Mouse (Mus musculus): ENCODE measurements around the gene Uqcr10. TPM values are rescaled to one million over a fixed set of nuclear protein-coding genes. Genes with fewer than 3 reads are reported as not detected.
A peak's percentile ranks its signal among the peaks of the same experiment; 100 is the strongest.
"Not testable (repeated sequence)": the region's sequence is repeated elsewhere in the genome, so short reads cannot be mapped to it uniquely, and the experiment has no call there.

The Uqcr10 gene
- polyA plus RNA-seq, 1 experiment from 2014 or later = 816 TPM

- H3K9me3 ChIP-seq (ENCODE audit: control insufficient read depth, low read length); H3K27me3 ChIP-seq (replicated peaks; ENCODE audit: control insufficient read depth, insufficient read depth, low read length); H3K4me3 ChIP-seq (ENCODE audit: low read depth, low read length); H3K27ac ChIP-seq (replicated peaks; ENCODE audit: low read depth, low read length); H3K9ac ChIP-seq (ENCODE audit: low read depth, low read length); H3K4me1 ChIP-seq (ENCODE audit: control insufficient read depth, insufficient read depth, low read length); H3K4me2 ChIP-seq (ENCODE audit: low read depth, low read length); DNase-seq (ENCODE audit: low spot score); H3K36me3 ChIP-seq (ENCODE audit: control insufficient read depth, insufficient read depth, low read length); ATAC-seq (ENCODE audit: low read depth): not testable (repeated sequence)
- 81% methylated on average over 4 of the region's 4 CpGs for WGBS
These were observed 6.0 kb upstream of the Uqcr10 start for GRCm38 (mm10) chr11:4710188-4710587.

GRCm38 (mm10) chr11:4705178-4705577 lies 1.0 kb upstream of the Uqcr10 start:
- Histone ChIP-seq H3K4me3 (ENCODE audit: low read depth, low read length) (peak overlapping the region; percentile 56), H3K4me1 (ENCODE audit: control insufficient read depth, insufficient read depth, low read length) (peaks cover 7% of the 10 kb centered on the region; the same call in 1 of the 2 replicates), H3K27ac (replicated peaks; ENCODE audit: low read depth, low read length) (no peak overlapping the region), H3K9ac (ENCODE audit: low read depth, low read length) (peak overlapping the region; percentile 71), H3K9me3 (ENCODE audit: control insufficient read depth, low read length) (no peaks in the 10 kb centered on the region), H3K36me3 (ENCODE audit: control insufficient read depth, insufficient read depth, low read length) (peaks cover 13% of the 10 kb centered on the region), H3K4me2 (ENCODE audit: low read depth, low read length) (peak overlapping the region; percentile 82), H3K27me3 (replicated peaks; ENCODE audit: control insufficient read depth, insufficient read depth, low read length) (no peaks in the 10 kb centered on the region)
- no peak for ATAC-seq (ENCODE audit: low read depth)
- 6% methylated on average over 4 of the region's 4 CpGs for WGBS
- DNase-seq (ENCODE audit: low spot score) = no peak

GRCm38 (mm10) chr11:4703688-4704071 lies 462 bp downstream of the Uqcr10 start:
- 7% methylated on average over 12 of the region's 12 CpGs for WGBS
- peaks cover 13% of the 10 kb centered on the region for H3K36me3 ChIP-seq (ENCODE audit: control insufficient read depth, insufficient read depth, low read length)
- peaks cover 7% of the 10 kb centered on the region; the same call in 1 of the 2 replicates for H3K4me1 ChIP-seq (ENCODE audit: control insufficient read depth, insufficient read depth, low read length)
- ATAC-seq (ENCODE audit: low read depth) = 0 out of 2 replicates have a peak, but pooled peaks have one; percentile 0
- peak overlapping the region; percentile 82 for H3K4me2 ChIP-seq (ENCODE audit: low read depth, low read length)
- H3K27ac ChIP-seq (replicated peaks; ENCODE audit: low read depth, low read length) = no peak overlapping the region
- no peaks in the 10 kb centered on the region for H3K27me3 ChIP-seq (replicated peaks; ENCODE audit: control insufficient read depth, insufficient read depth, low read length)
- H3K4me3 ChIP-seq (ENCODE audit: low read depth, low read length) = peak overlapping the region; percentile 56
- DNase-seq (ENCODE audit: low spot score) = no peak
- no peaks in the 10 kb centered on the region for H3K9me3 ChIP-seq (ENCODE audit: control insufficient read depth, low read length)
- peak overlapping the region; percentile 71 for H3K9ac ChIP-seq (ENCODE audit: low read depth, low read length)

GRCm38 (mm10) chr11:4700726-4701125 lies 3.4 kb downstream of the Uqcr10 start:
- Histone ChIP-seq H3K27ac (replicated peaks; ENCODE audit: low read depth, low read length) (no peak overlapping the region), H3K4me1 (ENCODE audit: control insufficient read depth, insufficient read depth, low read length) (peaks cover 7% of the 10 kb centered on the region; the same call in 1 of the 2 replicates), H3K4me3 (ENCODE audit: low read depth, low read length) (no peak overlapping the region), H3K27me3 (replicated peaks; ENCODE audit: control insufficient read depth, insufficient read depth, low read length) (no peaks in the 10 kb centered on the region), H3K36me3 (ENCODE audit: control insufficient read depth, insufficient read depth, low read length) (peaks cover 13% of the 10 kb centered on the region), H3K4me2 (ENCODE audit: low read depth, low read length) (no peak overlapping the region), H3K9ac (ENCODE audit: low read depth, low read length) (no peak overlapping the region), H3K9me3 (ENCODE audit: control insufficient read depth, low read length) (no peaks in the 10 kb centered on the region)
- DNase-seq (ENCODE audit: low spot score) (no peak), ATAC-seq (ENCODE audit: low read depth) (no peak)
- WGBS = 83% methylated on average over 8 of the region's 8 CpGs

GRCm38 (mm10) chr11:4697043-4697983 lies 6.8 kb downstream of the Uqcr10 start:
- Histone ChIP-seq H3K36me3 (ENCODE audit: control insufficient read depth, insufficient read depth, low read length) (peaks cover 13% of the 10 kb centered on the region), H3K4me3 (ENCODE audit: low read depth, low read length) (no peak overlapping the region), H3K27ac (replicated peaks; ENCODE audit: low read depth, low read length) (no peak overlapping the region), H3K27me3 (replicated peaks; ENCODE audit: control insufficient read depth, insufficient read depth, low read length) (no peaks in the 10 kb centered on the region), H3K4me2 (ENCODE audit: low read depth, low read length) (no peak overlapping the region), H3K9ac (ENCODE audit: low read depth, low read length) (no peak overlapping the region), H3K9me3 (ENCODE audit: control insufficient read depth, low read length) (no peaks in the 10 kb centered on the region), H3K4me1 (ENCODE audit: control insufficient read depth, insufficient read depth, low read length) (no peaks in the 10 kb centered on the region)
- peak; percentile 82 for DNase-seq (ENCODE audit: low spot score)
- 43% methylated on average over 7 of the region's 7 CpGs for WGBS
- ATAC-seq (ENCODE audit: low read depth) = no peak

GRCm38 (mm10) chr11:4692162-4692561 lies 12.0 kb downstream of the Uqcr10 start:
- DNase-seq (ENCODE audit: low spot score) = no peak
- H3K9ac ChIP-seq (ENCODE audit: low read depth, low read length) = no peak overlapping the region
- H3K4me3 ChIP-seq (ENCODE audit: low read depth, low read length) = no peak overlapping the region
- no peaks in the 10 kb centered on the region for H3K4me1 ChIP-seq (ENCODE audit: control insufficient read depth, insufficient read depth, low read length)
- no peak overlapping the region for H3K27ac ChIP-seq (replicated peaks; ENCODE audit: low read depth, low read length)
- no peak overlapping the region for H3K4me2 ChIP-seq (ENCODE audit: low read depth, low read length)
- H3K9me3 ChIP-seq (ENCODE audit: control insufficient read depth, low read length) = no peaks in the 10 kb centered on the region
- H3K27me3 ChIP-seq (replicated peaks; ENCODE audit: control insufficient read depth, insufficient read depth, low read length) = no peaks in the 10 kb centered on the region
- H3K36me3 ChIP-seq (ENCODE audit: control insufficient read depth, insufficient read depth, low read length) = no peaks in the 10 kb centered on the region
- 88% methylated on average over 11 of the region's 11 CpGs for WGBS
- ATAC-seq (ENCODE audit: low read depth) = no peak

- 55% methylated on average over 10 of the region's 10 CpGs for WGBS
- H3K27me3 ChIP-seq (replicated peaks; ENCODE audit: control insufficient read depth, insufficient read depth, low read length) = no peaks in the 10 kb centered on the region
- no peak overlapping the region for H3K9ac ChIP-seq (ENCODE audit: low read depth, low read length)
- no peak overlapping the region for H3K4me2 ChIP-seq (ENCODE audit: low read depth, low read length)
- DNase-seq (ENCODE audit: low spot score) (no peak), ATAC-seq (ENCODE audit: low read depth) (no peak)
- no peak overlapping the region for H3K4me3 ChIP-seq (ENCODE audit: low read depth, low read length)
- H3K9me3 ChIP-seq (ENCODE audit: control insufficient read depth, low read length) = no peaks in the 10 kb centered on the region
- no peaks in the 10 kb centered on the region for H3K36me3 ChIP-seq (ENCODE audit: control insufficient read depth, insufficient read depth, low read length)
- no peaks in the 10 kb centered on the region for H3K4me1 ChIP-seq (ENCODE audit: control insufficient read depth, insufficient read depth, low read length)
- no peak overlapping the region for H3K27ac ChIP-seq (replicated peaks; ENCODE audit: low read depth, low read length)
These were observed 12.9 kb downstream of the Uqcr10 start for GRCm38 (mm10) chr11:4691213-4691612.

- DNase-seq (ENCODE audit: low spot score) = no peak
- Histone ChIP-seq H3K4me3 (ENCODE audit: low read depth, low read length) (no peak overlapping the region), H3K9me3 (ENCODE audit: control insufficient read depth, low read length) (no peaks in the 10 kb centered on the region), H3K27me3 (replicated peaks; ENCODE audit: control insufficient read depth, insufficient read depth, low read length) (no peaks in the 10 kb centered on the region), H3K36me3 (ENCODE audit: control insufficient read depth, insufficient read depth, low read length) (no peaks in the 10 kb centered on the region), H3K4me2 (ENCODE audit: low read depth, low read length) (no peak overlapping the region), H3K9ac (ENCODE audit: low read depth, low read length) (no peak overlapping the region), H3K27ac (replicated peaks; ENCODE audit: low read depth, low read length) (no peak overlapping the region), H3K4me1 (ENCODE audit: control insufficient read depth, insufficient read depth, low read length) (no peaks in the 10 kb centered on the region)
- WGBS = 78% methylated on average over 7 of the region's 7 CpGs
- ATAC-seq (ENCODE audit: low read depth) = no peak
These were observed 13.8 kb downstream of the Uqcr10 start for GRCm38 (mm10) chr11:4690353-4690752.

Measured in embryonic facial prominence, embryonic 14.5 days (tissue).